Mouse (Mus musculus) kidney, adult 2 months (tissue): ENCODE measurements at regions not wholly inside any gene's neighbourhood (a gene's known extent, or its start where the extent isn't known, plus 50 kb on each side); places are given as distances from the start of the nearest gene placed in this dataset.

Experiments used
- DNase-seq: peaks from one replicate; pipeline ENCODE4 v3.0.0; 2021
- H3K27ac ChIP-seq: fragments of 200-500 bp; 2 replicates; pipeline ENCODE4 v1.5.1; 2012; ENCODE audit warnings: low read depth, low read length, control low read depth, inconsistent platforms; ENCODE audit not compliant: insufficient read depth
- H3K27me3 ChIP-seq: fragments of 200-500 bp; replicated peaks from 2 replicates; pipeline ENCODE4 v1.6.1; 2012; ENCODE audit warnings: mild to moderate bottlenecking, moderate library complexity, low read length, inconsistent platforms; ENCODE audit not compliant: control insufficient read depth, insufficient read depth
- H3K36me3 ChIP-seq: fragments of 200-500 bp; 2 replicates; pipeline ENCODE4 v1.6.1; 2012; ENCODE audit warnings: mild to moderate bottlenecking, moderate library complexity, low read length, inconsistent platforms; ENCODE audit not compliant: control insufficient read depth, insufficient read depth
- H3K4me1 ChIP-seq: fragments of 200-500 bp; 2 replicates; pipeline ENCODE4 v1.6.1; 2011; ENCODE audit warnings: low read length; ENCODE audit not compliant: control insufficient read depth, insufficient read depth
- H3K4me3 ChIP-seq: fragments of 200-500 bp; 2 replicates; pipeline ENCODE4 v1.5.1; 2011; ENCODE audit warnings: mild to moderate bottlenecking, low read depth, low read length, control low read depth; ENCODE audit not compliant: insufficient read depth
- CTCF ChIP-seq: fragments of 200-500 bp; conservative IDR thresholded peaks from 2 replicates; pipeline ENCODE4 v1.5.1; 2011; ENCODE audit warnings: low read depth, mild to moderate bottlenecking, control low read depth, low read length, moderate library complexity, mixed read lengths; ENCODE audit not compliant: insufficient read depth, insufficient read length
- POLR2A ChIP-seq: fragments of 200-500 bp; IDR thresholded peaks from one replicate; pipeline ENCODE4 v1.6.1; 2011; ENCODE audit warnings: low read depth, low read length, control low read depth
- WGBS: fragments of 180-500 bp; shearing (Covaris S2); methylation state at CpG from one replicate; pipeline ENCODE4 v1.1.7; 2018; 5-methylcytosine and 5-hydroxymethylcytosine counted together

DNA sequence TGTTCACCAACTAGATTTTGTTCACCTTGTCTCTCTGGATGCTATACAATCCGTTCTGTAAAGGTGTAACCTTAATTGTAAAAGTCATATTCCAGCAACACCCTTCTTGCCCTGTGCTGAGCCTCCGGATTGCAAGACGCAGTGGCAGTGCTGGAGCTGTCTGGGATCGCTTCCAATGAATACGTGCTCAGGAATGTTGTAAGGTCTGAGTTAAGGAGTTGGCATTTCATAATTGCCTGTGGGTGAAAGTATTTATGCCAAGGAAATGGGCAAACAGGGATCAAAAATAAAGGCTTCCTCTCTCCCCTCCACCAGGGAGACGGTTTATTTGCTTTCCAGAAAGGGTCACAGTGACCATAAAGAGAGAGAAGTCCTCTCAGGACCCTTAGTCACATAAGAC lies 93.3 kb downstream of the Apob start:
- Histone ChIP-seq H3K4me3 (no peak overlapping the region), H3K27me3 (0 out of 2 replicates have a peak, but pooled peaks cover 1% of the 10 kb centered on the region), H3K27ac (no peak overlapping the region), H3K4me1 (no peaks in the 10 kb centered on the region), H3K36me3 (no peaks in the 10 kb centered on the region)
- DNase-seq = peak; percentile 5
- WGBS = 58% methylated on average over 6 of the region's 6 CpGs
- TF ChIP-seq CTCF (no peak), POLR2A (no peak)

DNA sequence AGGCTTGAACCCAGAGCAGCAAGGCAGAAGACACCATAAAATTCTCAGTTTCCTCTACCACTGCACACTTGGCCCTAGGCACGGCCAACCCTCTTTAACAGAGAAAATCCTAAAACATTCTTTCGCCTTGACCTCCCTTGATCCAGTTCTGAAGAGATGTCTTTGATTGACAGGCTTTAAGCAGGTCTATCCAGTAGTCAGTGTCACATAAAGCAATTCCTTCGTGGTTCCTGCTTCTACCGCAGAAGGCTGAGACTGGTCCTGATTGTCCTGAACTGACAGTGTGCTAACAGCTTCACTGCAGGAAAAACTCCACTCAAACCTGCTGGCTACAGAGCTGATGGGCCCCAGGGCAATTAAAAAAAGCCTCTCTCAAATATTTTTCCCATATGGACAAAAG lies 93.8 kb downstream of the Apob start:
- no peak overlapping the region for H3K27ac ChIP-seq
- no peaks in the 10 kb centered on the region for H3K4me1 ChIP-seq
- 0 out of 2 replicates have a peak, but pooled peaks cover 1% of the 10 kb centered on the region for H3K27me3 ChIP-seq
- DNase-seq = no peak
- no peak for TF ChIP-seq POLR2A
- no peak for TF ChIP-seq CTCF
- no peak overlapping the region for H3K4me3 ChIP-seq
- no peaks in the 10 kb centered on the region for H3K36me3 ChIP-seq
- WGBS = 85% methylated on average over 4 of the region's 4 CpGs

DNA sequence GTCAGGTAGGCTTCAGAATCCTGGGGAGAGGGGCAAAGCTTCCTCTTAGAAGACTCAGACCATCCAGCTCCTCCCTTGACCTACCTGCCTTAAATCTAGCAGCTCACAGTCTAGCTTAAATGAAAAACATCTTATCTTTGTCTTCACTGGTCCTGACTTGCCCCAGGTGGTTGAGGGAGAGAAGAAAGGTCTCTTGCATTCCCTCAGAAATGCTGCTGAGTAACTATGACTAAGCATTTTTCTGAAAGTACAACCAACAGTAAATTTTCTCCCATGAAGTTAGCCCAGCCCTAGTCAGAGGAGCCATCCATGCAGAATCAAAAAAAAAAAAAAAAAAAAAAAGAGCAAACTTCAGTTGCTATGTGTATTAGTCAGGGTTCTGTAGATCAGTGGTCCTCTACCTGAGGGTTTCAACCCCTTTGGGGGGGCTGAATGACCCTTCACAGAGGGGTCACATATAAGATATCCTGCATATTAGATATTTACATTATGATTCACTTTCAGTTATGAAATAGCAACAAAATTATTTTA lies 98.6 kb downstream of the Apob start:
- TF ChIP-seq CTCF (no peak), POLR2A (no peak)
- Histone ChIP-seq H3K27me3 (0 out of 2 replicates have a peak, but pooled peaks cover 1% of the 10 kb centered on the region), H3K36me3 (no peaks in the 10 kb centered on the region), H3K27ac (no peak overlapping the region), H3K4me1 (no peaks in the 10 kb centered on the region), H3K4me3 (no peak overlapping the region)
- no peak for DNase-seq

DNA sequence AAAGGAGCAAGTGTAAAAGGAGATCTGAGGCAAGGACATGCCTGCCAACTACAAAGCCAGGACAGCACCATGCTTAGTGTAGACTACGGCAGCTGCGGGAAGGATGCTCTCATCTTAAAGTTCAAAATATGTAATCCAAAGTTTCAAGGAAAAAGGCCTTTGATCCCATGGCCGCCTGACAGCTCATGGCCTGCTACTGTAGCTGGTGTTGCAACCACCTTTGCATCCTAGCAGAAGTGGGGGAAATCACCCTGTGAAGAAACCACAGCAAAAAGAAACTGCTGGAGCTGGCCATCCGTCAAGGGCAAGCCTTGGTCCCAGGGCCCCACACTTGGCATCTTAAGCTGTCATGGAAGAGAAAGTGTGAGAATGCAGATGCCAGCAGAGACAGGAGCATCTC lies 99.9 kb downstream of the Apob start:
- Histone ChIP-seq H3K4me1 (no peaks in the 10 kb centered on the region), H3K36me3 (no peaks in the 10 kb centered on the region), H3K27ac (no peak overlapping the region), H3K27me3 (0 out of 2 replicates have a peak, but pooled peaks cover 1% of the 10 kb centered on the region), H3K4me3 (no peak overlapping the region)
- no peak for DNase-seq
- 85% methylated on average over 4 of the region's 4 CpGs for WGBS
- TF ChIP-seq POLR2A (no peak), CTCF (no peak)

DNA sequence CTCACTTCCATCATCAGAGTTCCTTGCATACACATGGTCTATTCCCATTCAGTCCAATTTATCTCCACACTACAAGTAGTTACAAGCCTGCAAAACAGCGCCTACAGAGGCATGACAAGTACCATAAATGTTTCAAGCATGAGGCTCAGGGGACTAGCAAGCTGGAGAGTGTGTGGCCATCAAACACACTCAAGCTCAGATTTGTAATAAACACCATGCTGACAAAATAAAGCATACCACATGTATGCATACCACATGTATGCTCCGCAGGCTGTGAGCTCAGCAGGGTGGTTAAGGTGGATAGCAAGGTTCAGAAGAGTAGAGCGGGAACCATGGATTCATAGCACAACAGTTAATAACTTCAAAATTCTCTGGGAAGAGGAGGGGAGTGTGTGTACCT lies 100.6 kb downstream of the Apob start:
- no peak for TF ChIP-seq CTCF
- Histone ChIP-seq H3K27ac (no peak overlapping the region), H3K4me3 (no peak overlapping the region), H3K36me3 (no peaks in the 10 kb centered on the region), H3K27me3 (0 out of 2 replicates have a peak, but pooled peaks cover 1% of the 10 kb centered on the region), H3K4me1 (no peaks in the 10 kb centered on the region)
- WGBS = 94% methylated on average over 3 of the region's 3 CpGs
- no peak for DNase-seq

DNA sequence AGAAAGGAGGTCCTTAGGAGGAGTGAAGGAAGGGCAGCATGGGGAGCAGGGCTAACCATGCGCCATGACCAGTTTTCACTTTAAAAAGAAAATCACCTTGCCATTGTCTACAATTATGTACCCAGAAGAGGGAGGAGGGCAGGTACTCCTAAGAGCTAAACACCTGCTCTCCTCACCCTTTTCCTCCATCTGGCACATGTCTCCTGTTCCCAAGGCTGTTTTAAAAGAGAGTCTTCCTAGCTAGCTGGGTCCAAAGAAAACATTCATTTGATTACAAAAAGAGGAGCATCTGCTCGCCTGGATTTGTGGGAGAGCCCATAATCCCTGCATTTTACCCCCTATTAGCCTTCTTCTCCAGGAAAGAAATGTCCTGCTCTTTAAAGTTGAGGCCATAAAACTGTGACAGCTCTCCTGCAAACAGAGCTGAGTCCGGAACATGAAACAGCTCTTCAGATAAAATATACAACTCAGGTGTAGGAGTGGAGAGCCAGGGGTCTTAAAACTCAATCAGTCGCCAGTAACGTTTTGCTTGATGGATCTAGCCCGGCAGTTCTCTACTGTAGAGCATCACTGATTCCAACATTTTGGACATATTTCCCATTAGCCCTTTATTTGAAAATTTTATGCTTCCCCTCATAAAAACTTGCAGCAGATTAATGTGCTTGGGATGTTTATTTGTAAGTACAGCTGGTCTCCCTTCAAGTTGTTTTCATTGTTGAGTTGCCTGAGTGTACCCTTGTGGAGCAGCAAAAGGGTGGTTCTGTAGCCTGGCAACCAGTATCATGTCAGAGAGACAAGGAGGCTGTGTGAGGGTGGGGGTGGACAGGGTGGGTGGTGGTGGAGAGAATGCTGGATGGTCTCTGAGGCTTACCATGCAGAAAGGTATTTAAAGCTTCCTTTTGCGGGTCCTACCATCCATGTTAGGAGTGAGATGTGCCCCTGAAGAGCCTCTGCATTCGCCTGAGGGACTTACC lies 105.5 kb downstream of the Apob start:
- Histone ChIP-seq H3K4me1 (no peaks in the 10 kb centered on the region), H3K4me3 (no peak overlapping the region), H3K27me3 (no peaks in the 10 kb centered on the region), H3K36me3 (no peaks in the 10 kb centered on the region), H3K27ac (no peak overlapping the region)
- WGBS = 20% methylated on average over 8 of the region's 8 CpGs
- TF ChIP-seq CTCF (no peak), POLR2A (no peak)
- DNase-seq = peak; percentile 7

DNA sequence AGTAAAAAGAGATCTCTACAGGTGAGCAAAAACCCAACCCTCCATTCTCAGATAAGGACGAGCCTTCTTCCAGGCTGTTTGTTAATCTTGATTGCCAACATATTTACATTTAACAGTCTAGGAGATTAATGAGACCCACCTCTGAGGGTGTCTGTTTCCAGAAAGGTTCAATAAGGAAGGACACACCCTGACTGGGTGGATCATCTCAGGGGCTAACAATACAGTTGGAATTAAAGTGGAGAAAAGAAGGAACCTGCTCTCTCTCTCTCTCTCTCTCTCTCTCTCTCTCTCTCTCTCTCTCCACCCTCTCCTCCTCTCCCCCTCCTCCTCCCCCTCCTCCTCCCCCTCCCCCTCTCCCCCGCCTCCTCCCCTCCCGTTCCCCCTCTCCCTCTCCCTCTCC lies 110.5 kb downstream of the Apob start:
- no peaks in the 10 kb centered on the region for H3K27me3 ChIP-seq
- WGBS = 70% methylated on average over 1 of the region's 3 CpGs
- no peaks in the 10 kb centered on the region for H3K36me3 ChIP-seq
- H3K4me3 ChIP-seq = no peak overlapping the region
- DNase-seq = no peak
- no peaks in the 10 kb centered on the region for H3K4me1 ChIP-seq
- H3K27ac ChIP-seq = no peak overlapping the region
- TF ChIP-seq CTCF (no peak), POLR2A (no peak)
